Mouse (Mus musculus): ENCODE measurements at regions not wholly inside any gene's neighbourhood (a gene's known extent, or its start where the extent isn't known, plus 50 kb on each side); places are given as distances from the start of the nearest gene placed in this dataset.

DNA sequence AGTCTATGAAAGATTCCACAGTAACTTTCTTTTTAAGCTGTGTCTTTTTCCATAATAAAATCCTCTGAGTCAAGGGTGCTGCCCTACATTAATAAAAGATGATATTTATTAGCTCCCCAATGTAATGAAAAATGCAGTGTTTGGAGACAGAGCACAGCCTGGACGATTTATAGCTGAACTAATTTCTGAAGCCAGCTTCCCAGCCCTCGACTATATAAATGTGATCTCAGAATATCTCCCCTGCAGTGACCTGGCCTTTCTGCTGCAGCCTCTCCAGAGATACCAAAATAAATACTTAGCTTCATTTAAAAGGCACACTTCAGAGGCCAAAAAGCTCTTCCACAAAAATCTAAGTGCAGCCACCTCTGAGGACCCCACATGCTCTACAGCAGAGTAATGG lies 534.7 kb downstream of the Zfp619 start:
- DNase-seq (ENCODE audit: low spot score), result no peak
- H3K4me2 ChIP-seq (ENCODE audit: low read length), result no peak overlapping the region
- H3K4me1 ChIP-seq (ENCODE audit: control insufficient read depth, insufficient read depth, low read length), result no peaks in the 10 kb centered on the region
- no peaks in the 10 kb centered on the region for H3K9me3 ChIP-seq (replicated peaks; ENCODE audit: control insufficient read depth, low read length)
- H3K36me3 ChIP-seq (ENCODE audit: control insufficient read depth, insufficient read depth, low read length), result no peaks in the 10 kb centered on the region
- no peak overlapping the region for H3K4me3 ChIP-seq (ENCODE audit: low read depth, low read length)
- ATAC-seq, result no peak
- WGBS, result 76% methylated on average over 2 of the region's 2 CpGs
- H3K27me3 ChIP-seq (replicated peaks; ENCODE audit: control insufficient read depth, insufficient read depth, low read length), result no peaks in the 10 kb centered on the region
- no peak overlapping the region for H3K9ac ChIP-seq (ENCODE audit: low read length)
- no peak overlapping the region for H3K27ac ChIP-seq (ENCODE audit: low read depth, low read length)

DNA sequence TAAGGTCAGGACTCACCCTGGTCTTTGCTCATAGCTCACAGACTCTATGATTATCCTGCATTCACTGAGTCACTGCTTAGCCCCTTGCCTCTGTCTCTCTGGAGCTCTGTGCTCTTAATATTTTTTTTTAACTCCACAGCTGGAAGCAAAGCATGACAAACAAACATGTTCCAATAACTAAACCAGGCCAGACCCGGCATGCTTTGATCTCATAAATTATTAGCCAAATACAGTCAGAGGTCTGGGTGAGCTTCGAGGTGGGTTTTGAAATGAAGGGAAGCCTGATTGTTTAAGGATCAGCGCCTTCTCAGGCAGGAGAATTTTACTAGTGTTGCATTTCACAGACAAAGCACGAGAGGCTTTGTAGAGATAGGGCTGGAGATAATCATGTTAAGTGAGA lies 541.3 kb downstream of the Zfp619 start:
- Histone ChIP-seq H3K4me3 (ENCODE audit: low read depth, low read length) (no peak overlapping the region), H3K4me2 (ENCODE audit: low read length) (no peak overlapping the region), H3K27ac (ENCODE audit: low read depth, low read length) (no peak overlapping the region), H3K9ac (ENCODE audit: low read length) (no peak overlapping the region), H3K9me3 (replicated peaks; ENCODE audit: control insufficient read depth, low read length) (no peaks in the 10 kb centered on the region), H3K36me3 (ENCODE audit: control insufficient read depth, insufficient read depth, low read length) (no peaks in the 10 kb centered on the region), H3K4me1 (ENCODE audit: control insufficient read depth, insufficient read depth, low read length) (no peaks in the 10 kb centered on the region), H3K27me3 (replicated peaks; ENCODE audit: control insufficient read depth, insufficient read depth, low read length) (no peaks in the 10 kb centered on the region)
- no peak for ATAC-seq
- WGBS, result 66% methylated on average over 4 of the region's 4 CpGs
- DNase-seq (ENCODE audit: low spot score), result no peak

DNA sequence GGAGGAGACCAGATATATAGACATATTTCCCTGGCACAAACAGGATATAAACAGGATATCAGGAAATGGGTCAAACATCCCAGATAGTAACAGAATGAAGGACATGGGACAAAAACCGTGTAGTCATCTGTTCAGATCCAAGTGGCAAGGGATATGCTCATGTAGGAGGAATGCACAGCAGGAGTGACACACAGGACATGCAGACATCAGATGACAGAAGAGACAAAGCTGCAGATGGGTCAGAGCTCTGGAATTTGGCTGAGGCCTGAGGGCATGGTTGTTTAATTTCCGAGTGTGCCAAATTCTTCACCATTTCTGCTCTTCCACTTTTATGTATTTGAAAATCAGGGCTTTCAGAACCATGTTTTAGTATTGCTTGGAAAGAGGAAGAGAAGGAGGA lies 547.1 kb downstream of the Zfp619 start:
- WGBS, result 57% methylated on average over 2 of the region's 2 CpGs

DNA sequence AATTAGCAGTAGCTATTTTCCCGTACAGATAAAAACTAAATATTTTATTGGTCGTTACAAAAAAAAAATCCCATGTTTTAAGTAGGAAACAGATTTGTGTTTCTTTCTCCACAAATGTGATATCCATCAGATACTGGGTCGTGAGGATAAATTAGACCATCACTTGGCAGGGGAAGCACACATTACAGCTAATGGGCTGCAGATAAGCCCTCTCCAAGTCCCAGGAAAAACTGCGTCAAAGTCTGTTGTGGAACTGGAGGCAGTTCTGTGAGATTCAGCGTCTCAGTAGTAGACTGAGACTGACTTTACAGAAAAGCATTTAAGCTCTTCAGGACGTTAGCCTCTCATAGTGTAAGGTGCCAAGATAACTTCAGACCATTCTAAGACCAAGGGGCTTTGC lies 548.0 kb downstream of the Zfp619 start:
- no peaks in the 10 kb centered on the region for H3K27me3 ChIP-seq (replicated peaks; ENCODE audit: control insufficient read depth, insufficient read depth, low read length)
- H3K4me3 ChIP-seq (ENCODE audit: low read depth, low read length), result no peak overlapping the region
- no peak for DNase-seq (ENCODE audit: low spot score)
- no peaks in the 10 kb centered on the region for H3K9me3 ChIP-seq (replicated peaks; ENCODE audit: control insufficient read depth, low read length)
- 82% methylated on average over 6 of the region's 6 CpGs for WGBS
- H3K4me2 ChIP-seq (ENCODE audit: low read length), result no peak overlapping the region
- H3K9ac ChIP-seq (ENCODE audit: low read length), result no peak overlapping the region
- no peak for ATAC-seq
- H3K4me1 ChIP-seq (ENCODE audit: control insufficient read depth, insufficient read depth, low read length), result no peaks in the 10 kb centered on the region
- no peaks in the 10 kb centered on the region for H3K36me3 ChIP-seq (ENCODE audit: control insufficient read depth, insufficient read depth, low read length)
- H3K27ac ChIP-seq (ENCODE audit: low read depth, low read length), result no peak overlapping the region

More for the DNA sequence above, 547.1 kb downstream of the Zfp619 start:
- Histone ChIP-seq H3K4me3 (ENCODE audit: low read depth, low read length) (no peak overlapping the region), H3K9ac (ENCODE audit: low read length) (no peak overlapping the region), H3K27ac (ENCODE audit: low read depth, low read length) (no peak overlapping the region), H3K4me2 (ENCODE audit: low read length) (no peak overlapping the region), H3K4me1 (ENCODE audit: control insufficient read depth, insufficient read depth, low read length) (no peaks in the 10 kb centered on the region), H3K36me3 (ENCODE audit: control insufficient read depth, insufficient read depth, low read length) (no peaks in the 10 kb centered on the region), H3K9me3 (replicated peaks; ENCODE audit: control insufficient read depth, low read length) (no peaks in the 10 kb centered on the region), H3K27me3 (replicated peaks; ENCODE audit: control insufficient read depth, insufficient read depth, low read length) (no peaks in the 10 kb centered on the region)
- ATAC-seq (no peak), DNase-seq (ENCODE audit: low spot score) (no peak)

DNA sequence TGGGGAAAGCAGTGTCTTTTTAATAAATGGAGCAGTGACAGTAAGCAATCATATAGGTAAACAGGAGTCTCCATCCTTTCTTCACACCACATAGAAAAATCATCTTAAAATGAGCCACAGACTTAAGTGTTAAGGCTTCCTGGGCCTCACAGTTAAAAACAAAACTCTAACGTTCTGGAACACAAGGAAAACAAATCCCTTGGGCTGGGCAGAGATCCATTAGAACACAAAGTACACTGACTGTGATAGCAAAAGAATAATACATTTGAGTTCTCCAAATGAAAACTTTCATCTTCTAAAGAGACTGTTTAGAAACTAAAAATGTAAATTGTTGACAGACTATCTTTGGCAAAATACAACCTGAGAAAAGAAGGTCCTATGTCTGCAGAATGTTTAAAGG lies 549.8 kb downstream of the Zfp619 start:
- Histone ChIP-seq H3K27me3 (replicated peaks; ENCODE audit: control insufficient read depth, insufficient read depth, low read length) (no peaks in the 10 kb centered on the region), H3K27ac (ENCODE audit: low read depth, low read length) (no peak overlapping the region), H3K9me3 (replicated peaks; ENCODE audit: control insufficient read depth, low read length) (no peaks in the 10 kb centered on the region), H3K36me3 (ENCODE audit: control insufficient read depth, insufficient read depth, low read length) (no peaks in the 10 kb centered on the region), H3K4me3 (ENCODE audit: low read depth, low read length) (no peak overlapping the region), H3K9ac (ENCODE audit: low read length) (no peak overlapping the region), H3K4me1 (ENCODE audit: control insufficient read depth, insufficient read depth, low read length) (no peaks in the 10 kb centered on the region), H3K4me2 (ENCODE audit: low read length) (no peak overlapping the region)
- WGBS, result 69% methylated on average over 1 of the region's 1 CpGs
- ATAC-seq, result no peak
- no peak for DNase-seq (ENCODE audit: low spot score)

DNA sequence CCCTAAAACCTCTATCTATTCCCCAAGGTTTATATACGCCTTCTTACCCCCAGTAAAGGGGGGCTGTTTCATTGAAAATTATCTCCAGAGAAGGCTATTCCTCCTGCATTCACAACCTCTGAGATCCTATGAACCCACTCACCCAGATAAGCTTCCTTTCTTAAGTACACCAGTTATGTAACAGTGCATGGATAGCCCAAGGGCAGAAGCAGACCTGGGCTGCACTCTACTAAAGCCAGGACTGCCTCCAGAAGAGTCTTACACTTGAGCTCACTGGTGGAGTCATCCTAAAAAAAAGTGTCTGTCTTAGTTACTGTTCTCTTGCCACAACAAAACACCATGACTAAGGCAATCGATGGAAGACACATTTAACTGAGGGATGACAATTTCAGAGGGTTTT lies 553.7 kb downstream of the Zfp619 start:
- 82% methylated on average over 2 of the region's 2 CpGs for WGBS
- Histone ChIP-seq H3K9me3 (replicated peaks; ENCODE audit: control insufficient read depth, low read length) (no peaks in the 10 kb centered on the region), H3K36me3 (ENCODE audit: control insufficient read depth, insufficient read depth, low read length) (no peaks in the 10 kb centered on the region), H3K4me2 (ENCODE audit: low read length) (no peak overlapping the region), H3K4me1 (ENCODE audit: control insufficient read depth, insufficient read depth, low read length) (no peaks in the 10 kb centered on the region), H3K4me3 (ENCODE audit: low read depth, low read length) (no peak overlapping the region), H3K27ac (ENCODE audit: low read depth, low read length) (no peak overlapping the region), H3K27me3 (replicated peaks; ENCODE audit: control insufficient read depth, insufficient read depth, low read length) (no peaks in the 10 kb centered on the region), H3K9ac (ENCODE audit: low read length) (no peak overlapping the region)
- DNase-seq (ENCODE audit: low spot score) (no peak), ATAC-seq (no peak)

DNA sequence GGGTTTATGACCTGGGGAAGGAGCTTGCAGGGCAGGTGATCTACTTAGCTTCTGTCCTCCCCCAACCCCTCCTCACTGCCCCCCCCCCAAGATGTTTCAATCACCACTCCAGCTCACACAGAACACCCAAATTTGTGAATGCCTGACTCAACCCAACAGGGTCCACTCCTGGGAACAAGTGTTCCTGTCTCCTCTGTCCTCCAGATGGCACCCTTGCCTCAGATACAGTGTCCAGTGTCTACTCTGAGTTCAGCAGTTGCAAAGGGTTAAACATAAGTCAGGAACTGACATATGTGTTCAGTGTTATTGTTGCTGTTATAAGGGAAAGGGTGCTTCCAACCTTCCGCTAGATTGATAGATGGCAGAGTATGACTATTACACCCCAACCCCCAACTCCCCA lies 554.9 kb downstream of the Zfp619 start:
- WGBS, result 75% methylated on average over 1 of the region's 1 CpGs
- no peaks in the 10 kb centered on the region for H3K9me3 ChIP-seq (replicated peaks; ENCODE audit: control insufficient read depth, low read length)
- no peaks in the 10 kb centered on the region for H3K36me3 ChIP-seq (ENCODE audit: control insufficient read depth, insufficient read depth, low read length)
- 0 out of 2 replicates have a peak, but pooled peaks have one; percentile 32 for ATAC-seq
- H3K27ac ChIP-seq (ENCODE audit: low read depth, low read length), result no peak overlapping the region
- H3K4me3 ChIP-seq (ENCODE audit: low read depth, low read length), result no peak overlapping the region
- H3K9ac ChIP-seq (ENCODE audit: low read length), result no peak overlapping the region
- H3K27me3 ChIP-seq (replicated peaks; ENCODE audit: control insufficient read depth, insufficient read depth, low read length), result no peaks in the 10 kb centered on the region
- no peak overlapping the region for H3K4me2 ChIP-seq (ENCODE audit: low read length)
- no peaks in the 10 kb centered on the region for H3K4me1 ChIP-seq (ENCODE audit: control insufficient read depth, insufficient read depth, low read length)
- peak; percentile 40 for DNase-seq (ENCODE audit: low spot score)

DNA sequence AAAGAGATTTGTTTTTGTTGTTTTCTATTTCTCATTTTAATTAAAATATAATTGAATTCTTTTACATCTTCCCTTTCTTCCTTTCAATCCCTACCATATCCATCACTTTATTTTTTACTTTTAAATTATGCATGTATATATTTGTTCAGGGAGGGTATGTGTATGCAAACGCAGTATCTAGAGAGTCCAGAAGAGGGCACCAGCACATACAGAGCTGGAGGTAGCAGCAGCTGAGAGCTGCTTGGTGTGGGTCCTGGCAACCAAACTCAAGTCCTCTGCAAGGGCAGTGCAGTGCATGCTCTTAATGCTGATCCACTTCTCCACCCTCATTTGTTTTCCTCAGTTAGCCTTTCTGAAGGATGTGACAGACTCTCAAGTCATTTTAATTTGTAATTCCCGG lies 568.7 kb downstream of the Zfp619 start:
- no peaks in the 10 kb centered on the region for H3K27me3 ChIP-seq (replicated peaks; ENCODE audit: control insufficient read depth, insufficient read depth, low read length)
- no peaks in the 10 kb centered on the region for H3K36me3 ChIP-seq (ENCODE audit: control insufficient read depth, insufficient read depth, low read length)
- DNase-seq (ENCODE audit: low spot score), result peak; percentile 21
- no peak overlapping the region for H3K4me3 ChIP-seq (ENCODE audit: low read depth, low read length)
- WGBS, result 58% methylated on average over 2 of the region's 2 CpGs
- H3K4me2 ChIP-seq (ENCODE audit: low read length), result no peak overlapping the region
- H3K4me1 ChIP-seq (ENCODE audit: control insufficient read depth, insufficient read depth, low read length), result no peaks in the 10 kb centered on the region
- H3K9ac ChIP-seq (ENCODE audit: low read length), result no peak overlapping the region
- no peak overlapping the region for H3K27ac ChIP-seq (ENCODE audit: low read depth, low read length)
- H3K9me3 ChIP-seq (replicated peaks; ENCODE audit: control insufficient read depth, low read length), result no peaks in the 10 kb centered on the region
- no peak for ATAC-seq

DNA sequence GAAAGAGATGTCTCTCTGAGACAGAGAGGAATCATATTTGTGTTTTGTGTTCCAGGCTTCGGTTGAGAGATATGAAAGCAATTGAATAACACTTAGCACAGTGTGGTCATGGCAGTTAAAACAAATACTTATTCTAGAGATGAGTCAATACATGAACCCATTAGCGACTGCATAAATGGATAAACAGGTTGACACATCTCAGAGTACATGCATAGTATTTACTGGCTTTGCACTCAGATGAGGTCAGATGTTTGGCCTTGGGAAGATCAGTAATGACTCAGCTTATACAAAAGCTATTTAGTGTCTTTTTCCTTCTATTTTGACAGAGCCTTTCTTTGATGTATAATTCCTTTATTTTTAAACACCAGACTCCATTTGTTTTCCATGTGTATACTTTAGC lies 579.5 kb downstream of the Zfp619 start:
- Histone ChIP-seq H3K4me2 (ENCODE audit: low read length) (no peak overlapping the region), H3K9ac (ENCODE audit: low read length) (no peak overlapping the region), H3K4me3 (ENCODE audit: low read depth, low read length) (no peak overlapping the region), H3K27me3 (replicated peaks; ENCODE audit: control insufficient read depth, insufficient read depth, low read length) (no peaks in the 10 kb centered on the region), H3K36me3 (ENCODE audit: control insufficient read depth, insufficient read depth, low read length) (no peaks in the 10 kb centered on the region), H3K4me1 (ENCODE audit: control insufficient read depth, insufficient read depth, low read length) (no peaks in the 10 kb centered on the region), H3K27ac (ENCODE audit: low read depth, low read length) (no peak overlapping the region), H3K9me3 (replicated peaks; ENCODE audit: control insufficient read depth, low read length) (no peaks in the 10 kb centered on the region)
- no peak for ATAC-seq
- WGBS, result 80% methylated on average over 2 of the region's 2 CpGs
- DNase-seq (ENCODE audit: low spot score), result no peak

All from forebrain, embryonic 14.5 days (tissue).